Mouse (Mus musculus): ENCODE measurements around the gene Gigyf2.

GRCm38 (mm10) chr1:87287105-87287504 lies 39.7 kb upstream of the Gigyf2 start:
- no peak for TF ChIP-seq CTCF (IDR thresholded peaks at IDR 0.05; ENCODE audit: low read depth)
- no peak for TF ChIP-seq EP300 (optimal IDR thresholded peaks at IDR 0.05)
